Mouse (Mus musculus) ovary, postnatal 10 days (tissue): Measurements from ENCODE around the gene Tstd2.

ENCODE experiments used
- DNase-seq: peaks from one replicate; pipeline ENCODE4 v3.0.0; 2022; ENCODE audit warnings: low spot score

Gene Tstd2

GRCm38 (mm10) chr4:46119514-46120094, 18.9 kb downstream of the Tstd2 start:
- DNase-seq: no peak

- no peak for DNase-seq
Measured at GRCm38 (mm10) chr4:46117536-46117935, 21.0 kb downstream of the Tstd2 start.

- DNase-seq: no peak
Measured at GRCm38 (mm10) chr4:46116544-46117175, 21.8 kb downstream of the Tstd2 start.

GRCm38 (mm10) chr4:46115308-46115707, 23.2 kb downstream of the Tstd2 start:
- no peak for DNase-seq

GRCm38 (mm10) chr4:46111361-46111760, 27.1 kb downstream of the Tstd2 start:
- no peak for DNase-seq

GRCm38 (mm10) chr4:46110084-46110483, 28.4 kb downstream of the Tstd2 start:
- DNase-seq: no peak

GRCm38 (mm10) chr4:46102078-46102769, 36.3 kb downstream of the Tstd2 start:
- DNase-seq: no peak

- no peak for DNase-seq
Measured at GRCm38 (mm10) chr4:46101211-46101711, 37.2 kb downstream of the Tstd2 start.

- no peak for DNase-seq
Measured at GRCm38 (mm10) chr4:46100539-46100938, 38.0 kb downstream of the Tstd2 start.

- DNase-seq: no peak
Measured at GRCm38 (mm10) chr4:46099132-46099531, 39.4 kb downstream of the Tstd2 start.

- no peak for DNase-seq
Measured at GRCm38 (mm10) chr4:46097591-46097990, 40.9 kb downstream of the Tstd2 start.

- DNase-seq: no peak
Measured at GRCm38 (mm10) chr4:46096546-46096945, 41.9 kb downstream of the Tstd2 start.

- DNase-seq: no peak
Measured at GRCm38 (mm10) chr4:46095826-46096159, 42.7 kb downstream of the Tstd2 start.

- DNase-seq: no peak
Measured at GRCm38 (mm10) chr4:46094916-46095825, 43.3 kb downstream of the Tstd2 start.

GRCm38 (mm10) chr4:46092429-46093076, 45.9 kb downstream of the Tstd2 start:
- no peak for DNase-seq

- DNase-seq: no peak
Measured at GRCm38 (mm10) chr4:46089524-46090125, 48.9 kb downstream of the Tstd2 start.

- DNase-seq: no peak
Measured at GRCm38 (mm10) chr4:46087852-46088251, 50.6 kb downstream of the Tstd2 start.

- no peak for DNase-seq
Measured at GRCm38 (mm10) chr4:46087427-46087771, 51.1 kb downstream of the Tstd2 start.

- DNase-seq: no peak
Measured at GRCm38 (mm10) chr4:46086718-46087426, 51.6 kb downstream of the Tstd2 start.

- DNase-seq: no peak
Measured at GRCm38 (mm10) chr4:46085223-46085811, 53.2 kb downstream of the Tstd2 start.
